In the genomic region with DNA sequence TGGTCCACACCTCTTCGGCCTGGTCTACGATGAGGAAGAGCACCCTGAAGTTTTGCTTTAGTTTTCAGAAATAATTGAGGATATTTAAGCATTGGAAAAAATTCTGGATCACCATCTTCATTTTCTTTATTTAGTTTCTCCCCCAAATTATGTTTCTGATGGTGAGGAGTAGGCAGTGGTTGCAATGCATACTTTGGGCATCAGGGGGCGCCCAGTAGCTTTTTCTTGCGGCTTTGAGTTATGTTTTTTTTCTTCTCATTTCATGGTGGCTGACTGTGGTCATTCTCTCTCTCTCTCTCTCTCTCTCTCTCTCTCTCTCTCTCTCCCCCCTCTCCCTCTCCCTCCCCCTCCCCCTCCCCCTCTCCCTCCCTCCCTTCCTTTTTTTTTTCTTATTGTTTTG, we compare ENCODE assay signal across 9 mouse cellular contexts. TPM values are rescaled to one million over a fixed set of nuclear protein-coding genes. Genes with fewer than 3 reads are reported as not detected.
DNase-seq lines count a peak whose midpoint lies in the region; ATAC-seq and TF ChIP-seq lines count a peak whose summit lies in the region.
"Had no signal": no experiment of that assay in that cellular context is flagged by ENCODE, and none has a peak within 500 bp of the region (broad histone marks: within the 10 kb centered on the region; RNA-seq: fewer than 3 reads in every experiment).

No protein-coding gene starts in this region.

- TF ChIP-seq EP300 in CH12.LX (IDR thresholded peaks at IDR 0.05; ENCODE audit: low read length): no peak

- H3K79me2 ChIP-seq in CH12.LX (replicated peaks; ENCODE audit: control insufficient read depth, extremely low read depth, insufficient read depth, poor library complexity, severe bottlenecking): no peaks in the 10 kb centered on the region; the same call in 1 of the 2 replicates

- peak; percentile 61 for DNase-seq in hindbrain, embryonic 10.5 days (ENCODE audit: low spot score)
- DNase-seq in 3T3-L1 (ENCODE audit: low read depth, low spot score): peak; percentile 79
- DNase-seq in CH12.LX (ENCODE audit: extremely low read depth): peak; percentile 68
- DNase-seq in cerebellum, postnatal 4 days (ENCODE audit: low spot score in 2 of 2): peak; percentile 47 to 66
- DNase-seq in layer of hippocampus, postnatal 25 days (ENCODE audit: extremely low spot score in 1 of 2, low spot score in 1 of 2): peak; percentile 62 to 94
- DNase-seq in natural killer cell, adult 2 months (ENCODE audit: low spot score in 2 of 2): peak; percentile 40 to 60

- H3K4me2 ChIP-seq in hindbrain, embryonic 12.5 days (replicated peaks): no peak overlapping the region
- no peak overlapping the region for H3K4me2 ChIP-seq in CH12.LX (ENCODE audit: insufficient read depth, low read depth, poor library complexity, severe bottlenecking)
- H3K4me2 ChIP-seq: embryonic facial prominence, embryonic 12.5 days had no signal

- WGBS in hindbrain, embryonic 10.5 days: 30% methylated on average over 4 of the region's 4 CpGs
- WGBS in hindbrain, embryonic 12.5 days: 28% methylated on average over 4 of the region's 4 CpGs

- H3K4me1 ChIP-seq in hindbrain, embryonic 10.5 days (replicated peaks): no peaks in the 10 kb centered on the region
- no peaks in the 10 kb centered on the region for H3K4me1 ChIP-seq in hindbrain, embryonic 12.5 days
- H3K4me1 ChIP-seq in CH12.LX (ENCODE audit: control insufficient read depth in 1 of 2, insufficient read depth in 2 of 2): peaks cover 3 to 13% of the 10 kb centered on the region in 2 experiments
- H3K4me1 ChIP-seq: embryonic facial prominence, embryonic 12.5 days had no signal

- no peak overlapping the region for H3K27ac ChIP-seq in hindbrain, embryonic 10.5 days
- H3K27ac ChIP-seq in hindbrain, embryonic 12.5 days: no peak overlapping the region
- H3K27ac ChIP-seq in CH12.LX (ENCODE audit: insufficient read depth, low read depth): no peak overlapping the region
- H3K27ac ChIP-seq: embryonic facial prominence, embryonic 12.5 days had no signal

- dilution Hi-C loops in CH12.LX (cut with MboI; ENCODE audit: extremely low pct_ligation_motif_present, extremely low pct_unique_long_range_greater_than_20kb, low sequenced_read_pairs): no loop called here

- H3K27me3 ChIP-seq in hindbrain, embryonic 10.5 days (ENCODE audit: insufficient read depth, poor library complexity, severe bottlenecking): no peaks in the 10 kb centered on the region
- no peaks in the 10 kb centered on the region for H3K27me3 ChIP-seq in hindbrain, embryonic 12.5 days
- H3K27me3 ChIP-seq in CH12.LX (replicated peaks): no peaks in the 10 kb centered on the region
- H3K27me3 ChIP-seq: embryonic facial prominence, embryonic 12.5 days had no signal

- no peak overlapping the region for H3K9ac ChIP-seq in hindbrain, embryonic 12.5 days
- no peak overlapping the region for H3K9ac ChIP-seq in CH12.LX (ENCODE audit: insufficient read depth, low read depth)
- H3K9ac ChIP-seq: embryonic facial prominence, embryonic 12.5 days had no signal

- no peak for TF ChIP-seq POLR2A in CH12.LX (IDR thresholded peaks at IDR 0.05; ENCODE audit: low read depth, low read length)

- in situ Hi-C loops in CH12.LX (cut with MboI; ENCODE audit: low pct_ligation_motif_present, low pct_unique_long_range_greater_than_20kb, low sequenced_read_pairs): no loop called here

- no peak for ATAC-seq in hindbrain, embryonic 12.5 days (ENCODE audit: low FRiP score)
- no peak for ATAC-seq in megakaryocyte-erythroid progenitor cell, adult 5-6 weeks (replicated peaks; ENCODE audit: low FRiP score, low TSS enrichment, poor library complexity, severe bottlenecking)

- H3K9me3 ChIP-seq in hindbrain, embryonic 10.5 days: peaks cover 7% of the 10 kb centered on the region; the same call in 1 of the 2 replicates
- 0 out of 2 replicates have a peak, but pooled peaks cover 2% of the 10 kb centered on the region for H3K9me3 ChIP-seq in hindbrain, embryonic 12.5 days (replicated peaks)
- H3K9me3 ChIP-seq in CH12.LX (replicated peaks; ENCODE audit: low read length): peaks cover 6% of the 10 kb centered on the region
- H3K9me3 ChIP-seq: embryonic facial prominence, embryonic 12.5 days had no signal

- H3K36me3 ChIP-seq in hindbrain, embryonic 10.5 days: no peaks in the 10 kb centered on the region
- H3K36me3 ChIP-seq in hindbrain, embryonic 12.5 days: no peaks in the 10 kb centered on the region
- H3K36me3 ChIP-seq in CH12.LX (replicated peaks in 1 of 2; ENCODE audit: control insufficient read depth in 1 of 2, insufficient read depth in 1 of 2, low read length in 1 of 2): no peaks in the 10 kb centered on the region
- H3K36me3 ChIP-seq: embryonic facial prominence, embryonic 12.5 days had no signal

- TF ChIP-seq RAD21 in CH12.LX (IDR thresholded peaks at IDR 0.05; ENCODE audit: low read depth, low read length): peak; percentile 81

- TF ChIP-seq CTCF in CH12.LX (conservative IDR thresholded peaks at IDR 0.05 in 1 of 2, IDR thresholded peaks at IDR 0.05 in 1 of 2; ENCODE audit: low read depth in 2 of 2, low read length in 2 of 2): peak; percentile 79 to 90

- H3K4me3 ChIP-seq in hindbrain, embryonic 10.5 days: no peak overlapping the region
- H3K4me3 ChIP-seq in hindbrain, embryonic 12.5 days: no peak overlapping the region
- no peak overlapping the region for H3K4me3 ChIP-seq in CH12.LX (replicated peaks in 1 of 3; ENCODE audit: low read depth in 2 of 3, low read length in 2 of 3, poor library complexity in 1 of 3)
- H3K4me3 ChIP-seq: embryonic facial prominence, embryonic 12.5 days had no signal

TF ChIP-seq in CH12.LX, 34 proteins besides CTCF, POLR2A, EP300 and RAD21:
- TF ChIP-seq SMC3 (IDR thresholded peaks at IDR 0.05; ENCODE audit: low read depth, low read length) (peak; percentile 89), UBTF (IDR thresholded peaks at IDR 0.05; ENCODE audit: low read depth, low read length) (no peak), ZC3H11A (IDR thresholded peaks at IDR 0.05; ENCODE audit: low read depth, low read length) (peak; percentile 66), ZNF384 (IDR thresholded peaks at IDR 0.05; ENCODE audit: low read depth, low read length) (peak; percentile 95)

RNA-seq across cellular contexts. Expression of gene 2410004P03Rik, which starts 6.9 kb away (rescaled TPM):
- 2.5 and 5.6 TPM in 2 replicates for polyA plus RNA-seq in hindbrain, embryonic 10.5 days (2016; fragmentation: Nextera tagmentation; extraction: Ambion mirVana)
- polyA plus RNA-seq in hindbrain, embryonic 12.5 days (2016; fragmentation: Nextera tagmentation; extraction: Ambion mirVana): 3.5 TPM in 2 replicates
- total RNA-seq in CH12.LX (2012; rRNA removed): not detected in 2 replicates
- not detected in 2 replicates for total RNA-seq in CH12.LX (2014; rRNA removed)
- polyA plus RNA-seq in CH12.LX (2012; ENCODE audit: insufficient read length, low read depth): 0.09 TPM in 1 of 2 replicates, not detected in the other
- 1 to 10 TPM; 1.3 to 1.4 TPM for total RNA-seq in layer of hippocampus, postnatal 25 days (2021)
- not detected in 2 replicates for total RNA-seq in megakaryocyte-erythroid progenitor cell, adult 5-6 weeks (2014; fragmentation: Nextera tagmentation)
- not detected in 2 replicates for total RNA-seq in megakaryocyte-erythroid progenitor cell, adult 5-6 weeks (2017)

RNA-seq across cellular contexts. Expression of gene Pqlc3, which starts 18.3 kb away (rescaled TPM):
- 3.6 and 4.2 TPM in 2 replicates for polyA plus RNA-seq in hindbrain, embryonic 10.5 days (2016; fragmentation: Nextera tagmentation; extraction: Ambion mirVana)
- polyA plus RNA-seq in hindbrain, embryonic 12.5 days (2016; fragmentation: Nextera tagmentation; extraction: Ambion mirVana): 3.3 and 3.6 TPM in 2 replicates
- total RNA-seq in CH12.LX (2012; rRNA removed) (6.4 and 8.9 TPM in 2 replicates), CH12.LX (2014; rRNA removed) (23.2 and 31.1 TPM in 2 replicates)
- polyA plus RNA-seq in CH12.LX (2012; ENCODE audit: insufficient read length, low read depth): 12.2 and 17.0 TPM in 2 replicates
- total RNA-seq in layer of hippocampus, postnatal 25 days (2021): 1 to 10 TPM in 1 of 2 experiments, under 1 TPM in 1; 0.49 to 1.0 TPM
- total RNA-seq in megakaryocyte-erythroid progenitor cell, adult 5-6 weeks (2014; fragmentation: Nextera tagmentation): 5.9 and 11.4 TPM in 2 replicates
- total RNA-seq in megakaryocyte-erythroid progenitor cell, adult 5-6 weeks (2017): 8.2 and 11.3 TPM in 2 replicates
